Mouse (Mus musculus): ENCODE data around the gene Vmn1r4.

The Vmn1r4 gene

GRCm38 (mm10) chr6:56923726-56924707, at the start of gene Vmn1r4, which contains the start of gene Nt5c3:
TSS of gene Vmn1r4 (plus strand) at chr6:56924015.
TSS of gene Nt5c3 (minus strand) at chr6:56923932.
- DNase-seq (ENCODE audit: low spot score) = peak; percentile 92

DNA sequence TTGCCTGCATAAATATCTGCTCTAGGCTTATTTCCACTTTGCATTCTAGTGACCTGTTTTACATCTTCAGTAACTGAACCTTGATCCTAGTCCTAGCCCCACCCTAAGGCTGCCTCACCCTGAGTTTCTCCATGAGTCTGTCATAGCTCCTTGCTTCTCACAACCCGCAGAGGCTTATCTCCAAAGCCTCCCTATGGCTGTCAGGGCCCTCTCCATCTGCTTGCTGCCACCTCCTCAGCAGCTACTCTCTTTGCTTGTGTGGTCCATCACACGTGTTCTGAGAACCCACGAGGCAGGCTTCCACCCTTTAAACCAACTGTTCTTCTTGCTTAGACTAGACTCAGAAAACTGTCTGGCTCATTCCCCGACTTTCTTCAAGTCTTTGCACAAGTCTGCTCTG, 46.9 kb upstream of the Vmn1r4 start:
- DNase-seq (ENCODE audit: low spot score) = no peak

DNA sequence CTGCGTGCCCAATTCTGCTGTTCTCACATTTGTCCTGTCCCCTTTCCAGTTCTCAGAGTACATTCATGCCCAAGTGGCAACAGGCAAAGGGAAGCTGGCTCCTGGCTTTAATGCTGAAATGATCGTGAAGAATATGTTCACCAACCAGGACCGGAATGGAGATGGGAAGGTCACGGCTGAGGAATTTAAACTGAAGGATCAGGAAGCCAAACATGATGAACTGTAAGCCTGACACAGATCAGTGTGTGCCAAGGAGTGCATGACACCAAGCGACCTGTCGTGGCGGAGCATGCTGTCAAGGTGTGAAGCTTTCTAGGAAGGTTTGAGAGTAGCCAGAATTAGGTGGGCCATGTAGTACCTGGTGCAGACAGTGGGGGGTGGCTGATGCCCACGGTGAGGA, 45.8 kb upstream of the Vmn1r4 start:
- DNase-seq (ENCODE audit: low spot score) = no peak

- peak; percentile 7 for DNase-seq (ENCODE audit: low spot score)
Observed at GRCm38 (mm10) chr6:56879352-56879955, 44.4 kb upstream of the Vmn1r4 start.

GRCm38 (mm10) chr6:56888561-56888960, 35.3 kb upstream of the Vmn1r4 start:
- no peak for DNase-seq (ENCODE audit: low spot score)

DNA sequence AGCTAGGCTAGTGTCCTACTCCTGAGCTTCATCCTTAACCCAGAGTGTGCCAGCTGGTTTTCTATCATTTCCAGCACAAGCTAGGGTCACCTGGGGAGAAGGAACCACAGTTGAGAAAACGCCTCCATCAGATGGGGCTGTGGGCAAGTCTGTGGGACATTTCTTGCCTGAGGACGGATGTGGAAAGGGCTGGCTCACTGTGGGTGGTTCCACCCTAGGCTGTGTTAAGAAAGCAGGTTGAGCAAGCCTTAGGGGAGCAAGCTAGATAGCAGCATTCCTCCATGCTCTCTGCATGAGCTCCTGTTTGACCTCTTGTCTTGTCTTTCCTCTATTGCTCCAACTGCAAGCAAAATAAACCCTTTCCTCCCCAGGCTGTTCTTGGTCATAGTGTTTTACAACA, 33.1 kb upstream of the Vmn1r4 start:
- no peak for DNase-seq (ENCODE audit: low spot score)

GRCm38 (mm10) chr6:56899601-56900000, 24.2 kb upstream of the Vmn1r4 start:
- DNase-seq (ENCODE audit: low spot score) = no peak

DNA sequence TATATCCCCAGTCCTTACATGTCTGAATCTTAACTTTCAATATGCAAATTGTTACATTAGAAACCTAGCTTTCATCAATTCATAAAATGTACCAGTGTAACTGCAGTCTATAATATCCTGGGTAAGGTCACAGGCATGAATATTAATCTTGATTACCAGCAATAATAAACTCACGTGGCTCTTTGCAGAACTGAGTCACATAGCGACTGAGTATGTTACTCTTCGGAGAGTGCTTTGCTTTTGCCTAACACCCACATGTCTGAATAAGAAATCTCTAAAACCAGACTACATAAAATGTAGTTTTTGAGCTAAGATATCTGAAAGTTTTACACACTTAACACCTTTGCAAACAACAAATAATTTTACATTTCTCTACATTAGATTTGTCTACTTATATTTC, 22.5 kb upstream of the Vmn1r4 start:
- DNase-seq (ENCODE audit: low spot score) = no peak

DNA sequence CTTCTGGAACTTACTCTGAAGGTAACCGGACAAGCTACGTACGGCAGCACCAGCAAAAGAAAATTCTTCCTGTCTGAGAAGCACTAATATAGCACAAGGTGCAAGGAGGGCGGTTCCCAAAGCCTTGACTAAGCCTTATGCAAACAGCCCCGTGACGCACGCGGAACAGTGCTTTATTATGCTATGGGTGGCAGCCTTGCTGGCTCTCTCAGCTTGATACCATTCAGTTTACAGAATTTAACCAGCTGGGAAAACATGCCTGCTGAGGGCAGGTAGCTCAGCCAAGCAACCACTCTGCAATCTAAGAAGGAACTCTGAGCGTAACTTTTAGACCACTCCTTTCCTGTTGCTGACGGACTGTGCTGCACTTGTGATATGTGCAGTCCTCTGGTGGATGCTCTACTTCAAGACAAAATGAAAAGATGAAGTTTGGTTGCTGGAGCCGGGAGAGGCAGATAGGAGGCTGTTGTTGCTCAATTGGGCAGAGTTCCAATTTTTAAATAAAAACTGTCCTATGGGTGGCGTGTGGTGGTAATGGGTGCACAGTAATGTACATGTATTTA, 21.9 kb upstream of the Vmn1r4 start:
- DNase-seq (ENCODE audit: low spot score) = peak; percentile 82

DNA sequence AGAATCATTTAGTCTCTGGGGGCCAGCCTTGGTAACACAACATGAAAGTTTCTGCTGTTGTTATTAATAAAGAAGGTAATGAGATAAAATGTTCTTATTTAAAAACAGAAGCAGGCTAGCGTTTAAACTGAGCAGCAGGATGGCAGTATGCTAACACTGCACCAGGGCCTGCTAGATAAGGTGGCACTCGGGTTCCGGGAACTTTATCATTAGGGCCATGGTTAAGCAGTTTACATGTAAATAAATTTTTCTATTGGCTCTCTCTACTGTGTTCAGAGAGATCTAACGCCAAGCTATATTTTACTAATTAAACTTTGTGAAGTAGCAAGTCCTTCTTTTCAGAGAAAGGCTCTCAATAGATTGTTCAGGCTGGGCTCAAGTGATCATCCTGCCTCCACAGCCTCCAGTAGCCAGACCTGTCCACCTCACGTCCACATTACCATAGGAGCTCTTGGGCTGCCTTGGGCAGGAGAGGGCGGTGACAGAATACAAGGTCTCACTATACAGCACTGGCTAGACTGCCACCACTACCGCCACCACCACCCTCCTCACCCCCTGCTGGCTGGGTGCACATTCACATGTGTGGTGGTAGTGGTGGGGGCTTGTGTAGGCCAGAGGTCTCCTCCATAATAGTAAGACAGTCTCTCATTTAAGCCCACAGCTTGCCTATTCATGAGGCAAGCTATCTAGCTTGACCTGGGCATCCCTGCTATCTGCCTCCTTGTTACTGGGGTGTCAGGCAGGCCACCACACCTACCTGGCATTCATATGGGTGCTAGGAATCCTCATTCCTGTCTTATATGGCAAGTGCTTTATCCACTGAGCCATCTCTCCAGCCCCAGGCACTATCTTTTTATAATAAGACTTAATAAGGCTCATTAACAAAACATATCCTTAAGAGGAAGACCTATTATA, 21.0 kb upstream of the Vmn1r4 start:
- DNase-seq (ENCODE audit: low spot score) = no peak

- DNase-seq (ENCODE audit: low spot score) = no peak
Observed at GRCm38 (mm10) chr6:56903831-56904230, 20.0 kb upstream of the Vmn1r4 start.

DNA sequence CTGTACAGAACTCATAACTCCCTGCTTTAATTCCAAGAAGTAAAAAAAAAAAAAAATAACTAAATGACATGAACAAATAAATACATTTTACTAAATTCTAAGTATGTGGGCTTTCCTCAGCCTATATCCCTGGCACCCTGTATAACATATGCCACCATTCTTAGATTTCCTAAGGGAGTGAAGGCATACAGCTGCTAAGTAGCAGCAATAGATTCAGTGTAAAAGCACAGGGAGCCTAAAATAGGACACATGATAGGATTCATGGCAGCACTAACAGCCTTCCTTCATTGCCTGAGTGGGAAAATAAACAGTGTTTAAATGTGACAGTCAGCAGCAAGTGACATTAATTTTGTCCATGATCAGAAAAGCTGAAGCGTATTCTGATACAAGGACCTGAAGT, 19.5 kb upstream of the Vmn1r4 start:
- no peak for DNase-seq (ENCODE audit: low spot score)

DNA sequence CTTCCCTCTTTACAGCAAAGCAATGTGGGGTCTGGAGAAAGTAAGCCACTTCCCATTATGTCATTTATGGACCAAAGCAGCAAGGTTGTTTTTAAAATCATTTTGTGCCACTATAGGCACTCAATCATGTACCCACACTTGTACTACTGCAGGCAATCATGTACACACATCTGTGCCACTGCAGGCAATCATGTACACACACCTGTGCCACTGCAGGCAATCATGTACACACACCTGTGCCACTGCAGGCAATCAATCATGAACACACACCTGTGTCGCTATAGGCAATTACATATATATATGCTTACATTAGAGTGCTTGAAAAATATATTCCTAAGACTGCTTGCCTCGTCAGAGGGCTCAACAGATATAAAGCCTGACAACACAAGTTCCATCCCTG, 18.8 kb upstream of the Vmn1r4 start:
- no peak for DNase-seq (ENCODE audit: low spot score)

DNA sequence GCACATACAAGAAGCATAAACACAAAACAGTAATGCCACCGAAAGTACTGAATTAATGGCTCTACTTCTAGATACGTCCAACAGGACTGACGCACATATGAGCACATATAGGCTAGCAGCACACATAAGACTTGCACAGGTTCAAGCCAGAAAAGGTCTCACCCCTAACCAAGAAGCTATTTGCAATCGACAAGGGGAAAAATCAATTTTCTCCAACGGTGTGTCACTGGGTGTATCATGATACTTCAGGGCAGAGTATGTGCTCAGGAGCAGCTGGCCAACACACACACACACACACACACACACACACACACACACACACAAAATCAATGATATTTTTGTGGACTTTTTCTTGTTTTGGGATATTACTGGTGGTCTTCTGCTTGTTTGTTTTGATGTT, 18.3 kb upstream of the Vmn1r4 start:
- no peak for DNase-seq (ENCODE audit: low spot score)

DNA sequence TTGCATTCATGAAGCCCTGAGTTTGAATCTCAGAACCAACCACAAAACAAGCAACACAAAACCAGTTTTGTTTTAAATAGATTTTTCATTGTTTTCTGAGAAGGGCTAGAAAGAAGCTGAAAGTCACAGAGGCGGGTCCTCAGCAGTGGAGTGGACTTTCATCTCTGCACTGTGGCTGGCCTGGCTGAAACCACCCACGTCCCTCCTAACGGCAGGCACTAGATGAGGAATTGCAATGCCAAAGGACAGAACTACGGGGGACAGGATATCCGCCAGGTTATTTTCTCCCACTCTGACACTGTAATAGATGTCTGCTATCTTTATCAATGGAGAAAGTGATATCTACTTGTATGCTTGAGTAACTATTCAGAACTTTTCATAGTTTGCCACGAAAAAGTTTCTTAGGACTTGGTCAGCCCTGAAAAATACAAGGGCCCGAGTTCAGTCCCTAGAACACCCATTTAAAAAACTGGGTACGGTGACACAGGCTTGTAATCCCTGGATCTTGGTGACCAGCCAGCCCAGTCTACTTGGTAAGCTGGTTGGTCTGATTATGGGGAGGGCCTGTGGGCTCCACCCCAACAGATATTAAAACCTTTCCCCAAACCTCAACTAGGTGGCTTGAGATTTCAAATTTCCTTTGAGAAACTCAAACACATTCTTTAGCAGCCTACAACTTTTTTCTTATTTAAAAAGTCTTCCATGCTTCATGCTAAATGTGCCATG, 17.5 kb upstream of the Vmn1r4 start:
- no peak for DNase-seq (ENCODE audit: low spot score)

GRCm38 (mm10) chr6:56907973-56908372, 15.8 kb upstream of the Vmn1r4 start:
- no peak for DNase-seq (ENCODE audit: low spot score)

GRCm38 (mm10) chr6:56908397-56908796, 15.4 kb upstream of the Vmn1r4 start:
- DNase-seq (ENCODE audit: low spot score) = no peak

GRCm38 (mm10) chr6:56908912-56909311, 14.9 kb upstream of the Vmn1r4 start:
- DNase-seq (ENCODE audit: low spot score) = peak; percentile 70

DNA sequence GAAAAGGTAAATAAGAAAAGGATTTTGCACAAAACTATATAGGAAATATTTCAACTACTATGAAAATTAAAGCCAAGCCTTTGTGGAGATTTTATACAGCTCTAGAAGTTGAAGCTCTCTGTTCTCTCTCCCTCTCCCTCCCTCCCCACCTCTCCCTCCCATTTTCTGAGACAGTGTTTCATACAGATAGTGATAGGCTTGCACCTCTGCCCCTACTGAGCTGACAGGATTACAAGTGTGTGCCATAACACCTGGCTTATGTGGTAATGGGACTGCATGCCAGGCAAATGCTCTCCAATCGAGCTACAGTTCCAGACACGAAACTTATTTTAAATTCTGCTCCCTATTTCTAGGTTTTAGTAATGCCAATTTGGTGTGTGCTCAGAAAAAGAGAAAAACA, 12.9 kb upstream of the Vmn1r4 start:
- no peak for DNase-seq (ENCODE audit: low spot score)

DNA sequence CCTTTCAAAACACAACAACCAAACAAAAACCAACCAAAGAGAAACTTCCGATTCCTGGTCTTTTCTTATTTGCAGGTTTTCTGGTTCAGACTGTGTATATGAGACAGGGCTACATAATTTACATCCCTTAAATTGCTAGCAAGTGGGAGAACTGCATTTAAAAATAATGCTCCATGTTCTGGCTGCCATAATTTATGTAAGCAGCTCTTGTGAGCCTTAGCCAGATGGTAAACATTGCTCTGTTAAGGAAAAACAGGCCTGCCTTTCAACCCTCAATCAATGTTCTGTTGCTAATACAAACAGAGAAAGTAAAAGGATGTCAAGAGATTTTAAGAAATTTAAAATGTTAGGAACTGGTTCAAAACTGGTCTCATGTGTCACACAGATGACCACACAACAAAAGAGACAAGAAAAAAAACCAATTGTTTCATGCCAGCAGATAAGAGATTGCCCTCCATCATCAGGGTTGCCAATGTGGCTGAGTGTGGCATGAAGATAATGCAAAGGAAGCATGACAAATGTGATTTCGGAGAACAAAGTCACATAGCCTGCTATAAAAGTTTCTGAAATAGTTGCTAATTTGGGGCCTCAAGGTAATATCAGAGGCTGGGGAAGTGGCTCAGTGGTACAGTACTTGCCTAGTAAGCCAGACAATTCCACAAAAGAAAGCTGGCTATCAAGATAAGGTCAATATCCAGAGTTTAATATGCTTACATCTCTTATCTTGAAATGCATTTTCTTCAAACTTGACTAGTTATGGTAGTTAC, 10.5 kb upstream of the Vmn1r4 start:
- no peak for DNase-seq (ENCODE audit: low spot score)

- DNase-seq (ENCODE audit: low spot score) = no peak
Observed at GRCm38 (mm10) chr6:56916279-56916678, 7.5 kb upstream of the Vmn1r4 start.

All from urinary bladder, postnatal 14 days (tissue).